Mouse (Mus musculus): ENCODE measurements around the gene Kcnk13. TPM values are rescaled to one million over a fixed set of nuclear protein-coding genes. Genes with fewer than 3 reads are reported as not detected.

Gene Kcnk13
- polyA plus RNA-seq, 2 experiments from 2014 or later: not detected

GRCm38 (mm10) chr12:100100707-100101030 lies 136.4 kb downstream of the Kcnk13 start:
- no peak for ATAC-seq

DNA sequence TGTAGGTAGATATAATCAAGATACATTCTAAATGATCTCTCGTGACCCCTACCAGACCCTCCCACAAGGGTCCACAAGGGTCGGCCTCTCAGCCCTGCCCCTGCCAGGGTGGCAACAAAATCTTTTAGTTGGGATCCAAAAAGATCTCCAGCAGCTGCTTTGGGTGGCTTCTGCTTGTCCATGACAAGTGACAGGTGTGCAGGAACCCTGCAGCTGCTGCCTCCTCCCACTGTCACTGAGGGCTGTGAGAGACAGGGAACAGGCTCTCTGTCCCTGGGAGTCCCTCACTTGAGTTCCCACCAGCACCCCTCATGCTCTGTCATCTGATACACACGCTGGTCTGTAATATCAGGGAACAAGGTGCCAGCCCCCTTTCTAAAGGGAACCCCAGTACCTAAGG lies 137.4 kb downstream of the Kcnk13 start:
- no peak for ATAC-seq

GRCm38 (mm10) chr12:100104530-100104929 lies 140.2 kb downstream of the Kcnk13 start:
- ATAC-seq: no peak

GRCm38 (mm10) chr12:100106275-100106895 lies 142.1 kb downstream of the Kcnk13 start:
- peak; percentile 37 for ATAC-seq

GRCm38 (mm10) chr12:100107436-100107835 lies 143.1 kb downstream of the Kcnk13 start:
- ATAC-seq: no peak

GRCm38 (mm10) chr12:100109986-100110696 lies 145.8 kb downstream of the Kcnk13 start, which contains the start of gene Psmc1:
Gene Psmc1, plus strand, starts transcription at chr12:100110154.
- ATAC-seq: peak; percentile 87

Other genes starting within 250 kb of the Kcnk13 start
- 1 to 10 TPM; 1.0 to 1.5 TPM for gene Efcab11, start 80.1 kb upstream of the Kcnk13 start, polyA plus RNA-seq (2017; shearing (Covaris generic))
- gene Tdp1, start 80.0 kb upstream of the Kcnk13 start, polyA plus RNA-seq (2017; shearing (Covaris generic)): 10 to 100 TPM; 25.4 to 34.4 TPM
- 100 to 1,000 TPM; 190 to 201 TPM for gene Psmc1, start 145.7 kb downstream of the Kcnk13 start, polyA plus RNA-seq (2017; shearing (Covaris generic))
- gene Nrde2, start 195.2 kb downstream of the Kcnk13 start, polyA plus RNA-seq (2017; shearing (Covaris generic)): 10 to 100 TPM; 12.6 to 23.3 TPM
- gene Calm1, start 234.9 kb downstream of the Kcnk13 start, polyA plus RNA-seq (2017; shearing (Covaris generic)): 1,000 to 10,000 TPM; 1,192 to 2,031 TPM